Mouse (Mus musculus): Measurements from ENCODE around the gene Smim20.

- TF ChIP-seq POLR2A (IDR thresholded peaks at IDR 0.05; ENCODE audit: extremely low read depth, insufficient read depth, low read length) (no peak), CTCF (IDR thresholded peaks at IDR 0.05; ENCODE audit: low read depth, low read length) (no peak)
Measured at GRCm38 (mm10) chr5:53243933-53244332, 22.9 kb upstream of the Smim20 start.

Measured in liver, adult 2 months (tissue).